Mouse (Mus musculus) C2C12 (cell line): Measurements from ENCODE around the gene Efr3b.

Source experiments
- CTCF ChIP-seq: IDR thresholded peaks from one replicate; pipeline ENCODE4 v1.5.1; 2011; ENCODE audit not compliant: control insufficient read depth, insufficient read depth, insufficient read length
- MAX ChIP-seq: IDR thresholded peaks from one replicate; pipeline ENCODE4 v1.6.1; 2011; ENCODE audit warnings: mild to moderate bottlenecking, control low read depth

GRCm38 (mm10) chr12:4015255-4015654, 23.5 kb downstream of the Efr3b start:
- TF ChIP-seq CTCF (no peak), MAX (no peak)
